ENCODE assay signal across 22 mouse cellular contexts in genomic region chr10:77528634-77529033, GRCm38 (mm10). TPM values are rescaled to one million over a fixed set of nuclear protein-coding genes. Genes with fewer than 3 reads are reported as not detected.
DNase-seq lines count a peak whose midpoint lies in the region; ATAC-seq and TF ChIP-seq lines count a peak whose summit lies in the region.
"Had no signal": no experiment of that assay in that cellular context is flagged by ENCODE, and none has a peak within 500 bp of the region (broad histone marks: within the 10 kb centered on the region; RNA-seq: fewer than 3 reads in every experiment).

No protein-coding gene starts in this region.

- H3K4me1 ChIP-seq in MEL (ENCODE audit: control insufficient read depth in 1 of 2, insufficient read depth in 2 of 2, low read length in 2 of 2) = peaks cover 0 to 26% of the 10 kb centered on the region in 2 experiments; a peak in 3 of 4 replicates
- H3K4me1 ChIP-seq in liver, embryonic 14.5 days (replicated peaks; ENCODE audit: control insufficient read depth in 2 of 2, insufficient read depth in 2 of 2, low read length in 1 of 2) = peaks cover 10 to 31% of the 10 kb centered on the region in 2 experiments
- H3K4me1 ChIP-seq in stomach, postnatal 0 days (replicated peaks; ENCODE audit: control insufficient read depth, insufficient read depth) = no peaks in the 10 kb centered on the region
- H3K4me1 ChIP-seq in heart, embryonic 11.5 days (ENCODE audit: control insufficient read depth, insufficient read depth, low read length) = peaks cover 16% of the 10 kb centered on the region
- H3K4me1 ChIP-seq: embryonic facial prominence, embryonic 13.5 days; forebrain, embryonic 13.5 days; neural tube, embryonic 12.5 days had no signal

- no peak overlapping the region for H3K9ac ChIP-seq in MEL (ENCODE audit: control insufficient read depth, low read depth, low read length, poor library complexity, severe bottlenecking)
- H3K9ac ChIP-seq in liver, embryonic 14.5 days (replicated peaks) = no peak overlapping the region
- H3K9ac ChIP-seq in stomach, postnatal 0 days (ENCODE audit: low read length) = no peak overlapping the region
- H3K9ac ChIP-seq in heart, embryonic 11.5 days (ENCODE audit: low read depth, low read length) = no peak overlapping the region
- H3K9ac ChIP-seq: embryonic facial prominence, embryonic 13.5 days; forebrain, embryonic 13.5 days; neural tube, embryonic 12.5 days had no signal

- no peak overlapping the region for H3K4me2 ChIP-seq in liver, embryonic 14.5 days (ENCODE audit: low read depth)
- H3K4me2 ChIP-seq in stomach, postnatal 0 days (replicated peaks; ENCODE audit: low read depth) = no peak overlapping the region
- H3K4me2 ChIP-seq in heart, embryonic 11.5 days = no peak overlapping the region
- H3K4me2 ChIP-seq: embryonic facial prominence, embryonic 13.5 days; forebrain, embryonic 13.5 days; neural tube, embryonic 12.5 days had no signal

- DNase-seq in MEL (ENCODE audit: low read depth, low spot score) = no peak
- peak; percentile 83 for DNase-seq in induced T-regulatory cell, adult 2 months (ENCODE audit: low read depth)
- DNase-seq in liver, embryonic 14.5 days (ENCODE audit: low read depth in 3 of 3, low spot score in 3 of 3) = no peak
- DNase-seq in stomach, postnatal 0 days (ENCODE audit: low spot score) = peak; percentile 82
- DNase-seq in heart, adult 18-20 months = no peak
- DNase-seq: cerebellum, adult 18-20 months; cerebellum, postnatal 14 days; gastrocnemius, adult 2 months; kidney, adult 18-20 months; kidney, postnatal 4 days; layer of hippocampus, adult 9-11 months; lung, postnatal 4 days; midbrain, embryonic 14.5 days; right cerebral cortex, adult 18-20 months had no signal

- H3K27ac ChIP-seq in MEL (ENCODE audit: control insufficient read depth, low read depth, low read length) = no peak overlapping the region
- no peak overlapping the region for H3K27ac ChIP-seq in liver, embryonic 14.5 days
- no peak overlapping the region for H3K27ac ChIP-seq in stomach, postnatal 0 days (replicated peaks)
- no peak overlapping the region for H3K27ac ChIP-seq in heart, embryonic 11.5 days (ENCODE audit: low read depth, low read length)
- H3K27ac ChIP-seq: embryonic facial prominence, embryonic 13.5 days; forebrain, embryonic 13.5 days; gastrocnemius, adult 2 months; hindbrain, embryonic 10.5 days; left cerebral cortex, adult 2 months; neural tube, embryonic 12.5 days had no signal

- H3K79me2 ChIP-seq in MEL (ENCODE audit: control insufficient read depth, insufficient read depth, low read length, poor library complexity) = peaks cover 7% of the 10 kb centered on the region

- ATAC-seq in liver, embryonic 14.5 days (ENCODE audit: insufficient read depth) = peak; percentile 44; the same call in 1 of the 2 replicates
- peak; percentile 73 for ATAC-seq in stomach, postnatal 0 days (ENCODE audit: low FRiP score, low TSS enrichment)
- no peak for ATAC-seq in heart, embryonic 11.5 days (replicated peaks; ENCODE audit: insufficient number of reproducible peaks, low FRiP score, low TSS enrichment)
- no peak for ATAC-seq in cerebellum, adult (ENCODE audit: insufficient number of reproducible peaks, low FRiP score, low TSS enrichment)
- ATAC-seq: forebrain, embryonic 13.5 days; hindbrain, embryonic 16.5 days had no signal

- no peaks in the 10 kb centered on the region for H3K9me3 ChIP-seq in MEL (replicated peaks; ENCODE audit: insufficient read depth, low read length)
- H3K9me3 ChIP-seq in liver, embryonic 14.5 days (ENCODE audit: control insufficient read depth, low read length) = no peaks in the 10 kb centered on the region
- no peaks in the 10 kb centered on the region for H3K9me3 ChIP-seq in stomach, postnatal 0 days (ENCODE audit: control insufficient read depth, low read length)
- no peaks in the 10 kb centered on the region for H3K9me3 ChIP-seq in heart, embryonic 11.5 days (replicated peaks; ENCODE audit: control insufficient read depth, low read length)
- H3K9me3 ChIP-seq: embryonic facial prominence, embryonic 13.5 days; forebrain, embryonic 13.5 days; hindbrain, embryonic 10.5 days; neural tube, embryonic 12.5 days had no signal

- no peak for TF ChIP-seq RAD21 in MEL (IDR thresholded peaks at IDR 0.05; ENCODE audit: low read depth, low read length)

- TF ChIP-seq EP300 in MEL (IDR thresholded peaks at IDR 0.05; ENCODE audit: low read depth in 1 of 2, low read length in 2 of 2) = no peak
- no peak for TF ChIP-seq EP300 in liver, embryonic 14.5 days (IDR thresholded peaks at IDR 0.05; ENCODE audit: low read depth)
- no peak for TF ChIP-seq EP300 in stomach, postnatal 0 days (optimal IDR thresholded peaks at IDR 0.05)

- no peaks in the 10 kb centered on the region for H3K27me3 ChIP-seq in MEL (ENCODE audit: control insufficient read depth in 1 of 2, insufficient read depth in 2 of 2, low read length in 2 of 2)
- H3K27me3 ChIP-seq in liver, embryonic 14.5 days (ENCODE audit: control insufficient read depth, insufficient read depth, low read length) = no peaks in the 10 kb centered on the region
- no peaks in the 10 kb centered on the region for H3K27me3 ChIP-seq in stomach, postnatal 0 days (ENCODE audit: control insufficient read depth, insufficient read depth, low read length)
- H3K27me3 ChIP-seq in heart, embryonic 11.5 days (ENCODE audit: control insufficient read depth, insufficient read depth, low read length) = no peaks in the 10 kb centered on the region
- H3K27me3 ChIP-seq: embryonic facial prominence, embryonic 13.5 days; forebrain, embryonic 13.5 days; neural tube, embryonic 12.5 days had no signal

- peaks cover 0 to 17% of the 10 kb centered on the region in 2 experiments; a peak in 2 of 4 replicates for H3K36me3 ChIP-seq in MEL (ENCODE audit: control insufficient read depth in 1 of 2, insufficient read depth in 2 of 2, low read length in 2 of 2)
- H3K36me3 ChIP-seq in liver, embryonic 14.5 days (replicated peaks; ENCODE audit: control insufficient read depth, insufficient read depth, low read depth) = no peaks in the 10 kb centered on the region
- no peaks in the 10 kb centered on the region for H3K36me3 ChIP-seq in stomach, postnatal 0 days (ENCODE audit: control insufficient read depth, insufficient read depth, low read length)
- H3K36me3 ChIP-seq in heart, embryonic 11.5 days (ENCODE audit: control insufficient read depth, insufficient read depth, low read length) = no peaks in the 10 kb centered on the region
- H3K36me3 ChIP-seq: embryonic facial prominence, embryonic 13.5 days; hindbrain, embryonic 10.5 days; neural tube, embryonic 12.5 days had no signal

- TF ChIP-seq CTCF in MEL (IDR thresholded peaks at IDR 0.05 in 2 of 3, conservative IDR thresholded peaks at IDR 0.05 in 1 of 3; ENCODE audit: control insufficient read depth in 1 of 3, insufficient read depth in 1 of 3, low read depth in 2 of 3, low read length in 3 of 3, poor library complexity in 1 of 3, severe bottlenecking in 1 of 3) = no peak
- TF ChIP-seq CTCF in liver, embryonic 14.5 days (IDR thresholded peaks at IDR 0.05; ENCODE audit: low read depth) = no peak
- no peak for TF ChIP-seq CTCF in stomach, postnatal 0 days (IDR thresholded peaks at IDR 0.05; ENCODE audit: low read depth)

- no peak overlapping the region for H3K4me3 ChIP-seq in MEL (ENCODE audit: control insufficient read depth in 1 of 2, insufficient read depth in 1 of 2, low read depth in 2 of 2, low read length in 2 of 2)
- no peak overlapping the region for H3K4me3 ChIP-seq in liver, embryonic 14.5 days (ENCODE audit: insufficient read depth in 1 of 2, low read depth in 2 of 2, low read length in 2 of 2)
- no peak overlapping the region for H3K4me3 ChIP-seq in stomach, postnatal 0 days (ENCODE audit: low read depth, low read length)
- no peak overlapping the region for H3K4me3 ChIP-seq in heart, embryonic 11.5 days (ENCODE audit: low read depth, low read length)
- H3K4me3 ChIP-seq: embryonic facial prominence, embryonic 13.5 days; forebrain, embryonic 13.5 days; gastrocnemius, adult 2 months; hindbrain, embryonic 10.5 days; left cerebral cortex, adult 2 months; neural tube, embryonic 12.5 days had no signal

- no peak for TF ChIP-seq POLR2A in MEL (IDR thresholded peaks at IDR 0.05; ENCODE audit: control insufficient read depth in 1 of 2, insufficient read depth in 1 of 2, low read depth in 1 of 2, low read length in 2 of 2, poor library complexity in 1 of 2)

- 53% methylated on average over 6 of the region's 6 CpGs for WGBS in liver, embryonic 14.5 days (ENCODE audit: insufficient replicate concordance)
- WGBS in stomach, postnatal 0 days = 71% methylated on average over 6 of the region's 6 CpGs
- 80% methylated on average over 6 of the region's 6 CpGs for WGBS in heart, embryonic 11.5 days (ENCODE audit: insufficient replicate concordance)

RNA-seq across cellular contexts. Expression of gene Itgb2, which starts 1.4 kb away (rescaled TPM):
- total RNA-seq in MEL (2012; rRNA removed) = 36.7 and 36.9 TPM in 2 replicates
- polyA plus RNA-seq in MEL (2012; ENCODE audit: insufficient read depth in 1 of 2, insufficient read length in 2 of 2, low read depth in 1 of 2, low replicate concordance in 2 of 2, missing spikeins in 1 of 2) = 10 to 100 TPM in 1 of 2 experiments, not detected in 1; 45.8 TPM
- polyA plus RNA-seq in liver, embryonic 14.5 days (2012; rRNA removed) = 7.1 and 8.7 TPM in 2 replicates
- polyA plus RNA-seq in liver, embryonic 14.5 days (2014; fragmentation: Nextera tagmentation; extraction: Ambion mirVana) = 9.2 and 11.1 TPM in 2 replicates
- polyA plus RNA-seq in stomach, postnatal 0 days (2015; fragmentation: Nextera tagmentation; extraction: Ambion mirVana) = 1.3 TPM in 2 replicates
- total RNA-seq in heart, adult 18-20 months (2021) = 1 to 10 TPM; 6.8 to 7.9 TPM
- 2.3 and 2.4 TPM in 2 replicates for polyA plus RNA-seq in heart, embryonic 11.5 days (2014; fragmentation: Nextera tagmentation; extraction: Ambion mirVana)

RNA-seq across cellular contexts. Expression of gene Fam207a, which starts 13.0 kb away (rescaled TPM):
- 54.9 and 70.6 TPM in 2 replicates for total RNA-seq in MEL (2012; rRNA removed)
- 10 to 100 TPM in 1 of 2 experiments, not detected in 1; 74.0 TPM for polyA plus RNA-seq in MEL (2012; ENCODE audit: insufficient read depth in 1 of 2, insufficient read length in 2 of 2, low read depth in 1 of 2, low replicate concordance in 2 of 2, missing spikeins in 1 of 2)
- 9.6 and 13.9 TPM in 2 replicates for polyA plus RNA-seq in liver, embryonic 14.5 days (2012; rRNA removed)
- polyA plus RNA-seq in liver, embryonic 14.5 days (2014; fragmentation: Nextera tagmentation; extraction: Ambion mirVana) = 16.7 and 19.5 TPM in 2 replicates
- polyA plus RNA-seq in stomach, postnatal 0 days (2015; fragmentation: Nextera tagmentation; extraction: Ambion mirVana) = 25.2 and 28.8 TPM in 2 replicates
- total RNA-seq in heart, adult 18-20 months (2021) = 10 to 100 TPM in 1 of 2 experiments, 1 to 10 TPM in 1; 8.3 to 10.5 TPM
- polyA plus RNA-seq in heart, embryonic 11.5 days (2014; fragmentation: Nextera tagmentation; extraction: Ambion mirVana) = 26.2 and 28.1 TPM in 2 replicates

RNA-seq across cellular contexts. Expression of gene Pttg1ip, which starts 52.9 kb away (rescaled TPM):
- total RNA-seq in MEL (2012; rRNA removed) = 41.1 and 50.4 TPM in 2 replicates
- 10 to 100 TPM in 1 of 2 experiments, not detected in 1; 53.1 TPM for polyA plus RNA-seq in MEL (2012; ENCODE audit: insufficient read depth in 1 of 2, insufficient read length in 2 of 2, low read depth in 1 of 2, low replicate concordance in 2 of 2, missing spikeins in 1 of 2)
- 36.6 and 40.5 TPM in 2 replicates for polyA plus RNA-seq in liver, embryonic 14.5 days (2012; rRNA removed)
- 64.8 and 69.1 TPM in 2 replicates for polyA plus RNA-seq in liver, embryonic 14.5 days (2014; fragmentation: Nextera tagmentation; extraction: Ambion mirVana)
- polyA plus RNA-seq in stomach, postnatal 0 days (2015; fragmentation: Nextera tagmentation; extraction: Ambion mirVana) = 278 and 317 TPM in 2 replicates
- 100 to 1,000 TPM; 132 to 150 TPM for total RNA-seq in heart, adult 18-20 months (2021)
- polyA plus RNA-seq in heart, embryonic 11.5 days (2014; fragmentation: Nextera tagmentation; extraction: Ambion mirVana) = 108 and 113 TPM in 2 replicates

Comparison
In these comparisons a context has a peak if more than half of its experiments do, and no peak if none do; other contexts are left out.
1. DNase-seq: peak in induced T-regulatory cell, adult 2 months (single experiment) and stomach, postnatal 0 days (single experiment); none in MEL (single experiment), liver, embryonic 14.5 days (0 of 3) and heart, adult 18-20 months (0 of 2).
2. ATAC-seq: peak in liver, embryonic 14.5 days (single experiment) and stomach, postnatal 0 days (single experiment); none in heart, embryonic 11.5 days (single experiment) and cerebellum, adult (single experiment).